Mouse (Mus musculus) neural tube, embryonic 13.5 days (tissue): ENCODE measurements around the gene Tmem161a. TPM values are rescaled to one million over a fixed set of nuclear protein-coding genes. Genes with fewer than 3 reads are reported as not detected.

Source experiments
- ATAC-seq: fragments of 200-750 bp; cut with Nextera tagmentation; 2 replicates; pipeline ENCODE4 v1.8.0; 2017; ENCODE audit warnings: low read depth, mild to moderate bottlenecking, moderate TSS enrichment, moderate library complexity
- H3K27ac ChIP-seq: fragments of 300-500 bp; sonication (generic); replicated peaks from 2 replicates; pipeline ENCODE4 v1.5.1; 2015; ENCODE audit warnings: moderate library complexity, mild to moderate bottlenecking, inconsistent platforms
- H3K27me3 ChIP-seq: fragments of 300-500 bp; sonication (generic); 2 replicates; pipeline ENCODE4 v1.6.1; 2015; ENCODE audit warnings: mild to moderate bottlenecking, inconsistent platforms
- H3K36me3 ChIP-seq: fragments of 300-500 bp; sonication (generic); 2 replicates; pipeline ENCODE4 v1.6.1; 2015; ENCODE audit warnings: mild to moderate bottlenecking, inconsistent platforms
- H3K4me1 ChIP-seq: fragments of 300-500 bp; sonication (generic); replicated peaks from 2 replicates; pipeline ENCODE4 v1.6.1; 2015; ENCODE audit warnings: inconsistent platforms
- H3K4me2 ChIP-seq: fragments of 300-500 bp; sonication (generic); 2 replicates; pipeline ENCODE4 v1.6.1; 2015; ENCODE audit warnings: inconsistent platforms, mild to moderate bottlenecking, moderate library complexity
- H3K4me3 ChIP-seq: fragments of 300-500 bp; sonication (generic); 2 replicates; pipeline ENCODE4 v1.5.1; 2015; ENCODE audit warnings: mild to moderate bottlenecking, inconsistent platforms
- H3K9ac ChIP-seq: fragments of 300-500 bp; sonication (generic); 2 replicates; pipeline ENCODE4 v1.6.1; 2015; ENCODE audit warnings: moderate library complexity, mild to moderate bottlenecking, inconsistent platforms
- H3K9me3 ChIP-seq: fragments of 300-500 bp; sonication (generic); 2 replicates; pipeline ENCODE4 v1.6.1; 2016; ENCODE audit warnings: inconsistent platforms
- WGBS: fragments of 180-500 bp; shearing (Covaris S2); methylation state at CpG from one replicate; pipeline ENCODE4 v1.1.7; 2015; 5-methylcytosine and 5-hydroxymethylcytosine counted together
- polyA plus RNA-seq: library from polyadenylated mRNA; unstranded; fragments of >200 nt; fragmentation: Nextera tagmentation; extraction: Ambion mirVana; gene quantifications from 2 replicates; pipeline ENCODE4 v1.2.1, GENCODE M21; 2015

The Tmem161a gene
- polyA plus RNA-seq, 1 experiment from 2014 or later, result 46.6 TPM

DNA sequence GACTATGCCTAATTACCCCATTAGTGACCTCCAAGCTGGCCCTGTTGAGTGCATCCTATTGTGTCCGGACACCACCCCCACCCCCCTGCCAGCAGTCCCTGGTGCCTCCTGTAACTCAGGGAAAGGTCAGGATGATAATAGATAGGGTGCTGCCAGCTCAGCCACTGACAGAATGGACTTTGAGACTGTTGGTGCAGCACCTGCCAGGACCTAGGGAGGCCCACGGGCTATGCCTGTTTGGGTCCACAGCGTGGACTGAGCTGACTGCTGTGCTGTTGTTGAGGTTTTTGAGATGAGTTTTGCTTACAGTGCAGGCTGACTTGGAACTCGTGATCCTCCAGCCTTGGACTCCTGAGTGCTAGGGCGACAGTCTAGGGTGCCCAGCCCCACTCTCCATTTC, 21.1 kb downstream of the Tmem161a start:
- no peaks in the 10 kb centered on the region for H3K27me3 ChIP-seq
- H3K27ac ChIP-seq, result no peak overlapping the region
- ATAC-seq, result no peak
- no peak overlapping the region for H3K4me2 ChIP-seq
- peaks cover 5% of the 10 kb centered on the region; the same call in 1 of the 2 replicates for H3K36me3 ChIP-seq
- 50% methylated on average over 5 of the region's 5 CpGs for WGBS
- H3K9me3 ChIP-seq, result no peaks in the 10 kb centered on the region
- no peak overlapping the region for H3K9ac ChIP-seq
- H3K4me1 ChIP-seq, result peaks cover 9% of the 10 kb centered on the region
- no peak overlapping the region for H3K4me3 ChIP-seq

DNA sequence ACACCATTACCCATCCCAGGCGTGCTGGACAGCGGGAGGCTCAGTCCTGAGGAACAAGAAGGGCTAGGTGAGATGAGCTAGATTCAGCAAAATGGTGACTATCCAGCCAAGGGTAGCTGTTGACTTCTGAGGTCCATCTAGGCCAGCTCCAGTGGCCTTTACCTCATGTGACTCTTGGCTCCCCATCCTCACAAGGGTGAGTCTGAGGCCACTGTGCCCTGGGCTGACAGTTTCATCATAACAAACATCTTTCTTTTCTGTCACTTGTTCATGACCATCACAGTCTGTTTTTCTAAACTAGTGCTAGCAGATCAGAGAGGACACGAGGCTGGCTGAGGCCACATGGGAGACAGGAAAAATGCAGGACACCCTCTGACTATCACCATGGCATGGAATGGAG, 22.0 kb downstream of the Tmem161a start:
- H3K4me2 ChIP-seq, result no peak overlapping the region
- H3K4me3 ChIP-seq, result no peak overlapping the region
- WGBS, result 76% methylated on average over 3 of the region's 3 CpGs
- H3K9me3 ChIP-seq, result no peaks in the 10 kb centered on the region
- no peak for ATAC-seq
- no peak overlapping the region for H3K27ac ChIP-seq
- peaks cover 9% of the 10 kb centered on the region for H3K4me1 ChIP-seq
- H3K36me3 ChIP-seq, result peaks cover 2% of the 10 kb centered on the region; the same call in 1 of the 2 replicates
- no peaks in the 10 kb centered on the region for H3K27me3 ChIP-seq
- H3K9ac ChIP-seq, result no peak overlapping the region

DNA sequence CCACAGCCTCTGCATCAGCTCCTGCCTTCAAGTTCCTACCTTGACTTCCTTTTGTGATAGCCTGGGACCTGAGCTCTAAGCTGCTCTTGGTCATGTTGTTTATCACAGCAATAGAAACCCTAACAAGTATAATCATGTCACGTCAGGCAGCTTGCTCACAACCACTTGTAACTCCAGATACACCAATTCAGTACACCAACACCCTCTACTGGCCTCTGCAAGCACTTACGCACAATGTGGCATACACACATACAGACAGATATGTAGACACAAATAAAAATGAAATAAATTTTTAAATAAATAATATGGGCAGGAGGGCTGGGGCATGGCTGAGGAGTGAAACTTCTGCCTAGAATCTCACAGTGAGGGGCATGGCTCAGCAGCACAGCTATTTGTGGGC, 23.6 kb downstream of the Tmem161a start:
- H3K4me3 ChIP-seq, result no peak overlapping the region
- H3K9ac ChIP-seq, result no peak overlapping the region
- peaks cover 12% of the 10 kb centered on the region for H3K4me1 ChIP-seq
- H3K27ac ChIP-seq, result no peak overlapping the region
- H3K27me3 ChIP-seq, result no peaks in the 10 kb centered on the region
- no peaks in the 10 kb centered on the region for H3K9me3 ChIP-seq
- 86% methylated on average over 2 of the region's 2 CpGs for WGBS
- ATAC-seq, result no peak
- no peak overlapping the region for H3K4me2 ChIP-seq
- H3K36me3 ChIP-seq, result 0 out of 2 replicates have a peak, but pooled peaks cover 2% of the 10 kb centered on the region

DNA sequence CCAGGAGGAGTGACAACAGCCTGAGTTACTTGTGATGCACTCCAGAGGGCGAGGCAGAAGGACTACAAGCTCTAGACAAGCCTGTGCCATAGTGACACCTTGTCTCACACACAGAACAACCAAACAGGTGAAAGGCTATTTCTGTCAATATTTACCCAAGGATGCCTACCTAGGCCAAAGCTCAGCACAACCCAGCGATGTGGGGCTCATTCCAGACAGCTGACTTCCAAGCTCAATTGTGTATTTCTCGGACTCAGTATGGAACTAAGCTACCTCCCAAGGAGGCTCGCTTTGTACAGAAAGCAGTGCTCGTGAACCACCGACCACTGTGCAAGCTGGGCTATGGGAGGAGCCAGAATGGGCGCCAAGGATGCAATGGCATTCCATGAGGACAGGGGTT, 25.4 kb downstream of the Tmem161a start:
- Histone ChIP-seq H3K27ac (no peak overlapping the region), H3K4me3 (no peak overlapping the region), H3K9me3 (no peaks in the 10 kb centered on the region), H3K4me1 (peaks cover 7% of the 10 kb centered on the region; the same call in 1 of the 2 replicates), H3K9ac (peak overlapping the region; percentile 32; the same call in 1 of the 2 replicates), H3K36me3 (0 out of 2 replicates have a peak, but pooled peaks cover 2% of the 10 kb centered on the region), H3K27me3 (no peaks in the 10 kb centered on the region), H3K4me2 (no peak overlapping the region)
- 54% methylated on average over 7 of the region's 7 CpGs for WGBS
- no peak for ATAC-seq

DNA sequence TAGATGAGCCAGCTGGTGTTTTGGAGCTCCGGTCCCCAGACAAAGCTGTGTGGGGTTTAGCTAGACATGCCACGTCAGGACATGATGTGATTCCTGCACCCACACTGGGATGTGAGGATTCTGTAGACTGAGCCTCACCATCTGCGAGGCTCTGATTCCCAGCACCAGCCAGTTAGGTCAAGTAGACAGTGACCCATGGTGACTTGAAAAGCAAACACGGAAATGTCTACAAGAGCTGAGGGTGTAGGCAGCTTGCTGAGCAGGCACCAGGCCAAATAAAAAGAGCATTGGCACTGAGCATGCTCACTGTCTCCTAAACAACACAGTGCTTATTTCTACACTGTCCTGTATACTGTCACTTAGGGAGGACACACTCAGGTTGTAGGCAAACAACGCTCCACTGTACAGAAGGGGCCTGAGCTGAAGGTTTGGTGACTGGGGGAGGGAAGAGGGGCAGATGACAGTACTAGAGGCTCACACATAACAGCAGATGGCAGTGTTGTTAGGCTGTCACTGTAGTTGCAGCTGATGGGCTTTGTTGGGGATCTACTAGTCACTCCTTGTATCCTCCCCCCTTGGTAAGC, 28.0 kb downstream of the Tmem161a start:
- no peaks in the 10 kb centered on the region for H3K9me3 ChIP-seq
- no peak overlapping the region for H3K9ac ChIP-seq
- no peak for ATAC-seq
- 77% methylated on average over 5 of the region's 5 CpGs for WGBS
- no peak overlapping the region for H3K4me2 ChIP-seq
- H3K4me3 ChIP-seq, result no peak overlapping the region
- no peak overlapping the region for H3K27ac ChIP-seq
- no peaks in the 10 kb centered on the region for H3K27me3 ChIP-seq
- no peaks in the 10 kb centered on the region for H3K36me3 ChIP-seq
- H3K4me1 ChIP-seq, result peaks cover 7% of the 10 kb centered on the region; the same call in 1 of the 2 replicates

DNA sequence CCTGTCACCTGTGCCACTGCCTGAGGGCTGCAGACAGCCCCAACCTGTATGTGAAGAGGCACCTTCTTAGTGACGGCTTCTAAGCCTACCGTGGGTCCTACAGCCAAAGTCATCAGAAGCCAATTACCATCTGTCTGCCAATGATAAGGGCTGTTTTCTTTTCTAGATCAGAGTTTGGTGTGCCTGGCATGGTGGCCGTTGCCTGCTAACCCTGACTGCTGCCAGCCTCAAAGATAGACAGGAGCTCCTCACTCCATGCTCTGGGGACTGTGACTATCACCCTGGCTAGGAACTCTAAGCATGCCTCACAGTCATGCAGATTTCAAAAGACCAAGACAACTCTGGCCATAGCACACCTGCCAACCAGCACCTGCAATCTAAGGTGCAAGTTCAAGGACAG, 29.3 kb downstream of the Tmem161a start:
- 89% methylated on average over 3 of the region's 3 CpGs for WGBS
- Histone ChIP-seq H3K4me1 (peaks cover 7% of the 10 kb centered on the region; the same call in 1 of the 2 replicates), H3K4me2 (no peak overlapping the region), H3K36me3 (no peaks in the 10 kb centered on the region), H3K27me3 (no peaks in the 10 kb centered on the region), H3K27ac (no peak overlapping the region), H3K9ac (no peak overlapping the region), H3K9me3 (no peaks in the 10 kb centered on the region), H3K4me3 (no peak overlapping the region)
- no peak for ATAC-seq

DNA sequence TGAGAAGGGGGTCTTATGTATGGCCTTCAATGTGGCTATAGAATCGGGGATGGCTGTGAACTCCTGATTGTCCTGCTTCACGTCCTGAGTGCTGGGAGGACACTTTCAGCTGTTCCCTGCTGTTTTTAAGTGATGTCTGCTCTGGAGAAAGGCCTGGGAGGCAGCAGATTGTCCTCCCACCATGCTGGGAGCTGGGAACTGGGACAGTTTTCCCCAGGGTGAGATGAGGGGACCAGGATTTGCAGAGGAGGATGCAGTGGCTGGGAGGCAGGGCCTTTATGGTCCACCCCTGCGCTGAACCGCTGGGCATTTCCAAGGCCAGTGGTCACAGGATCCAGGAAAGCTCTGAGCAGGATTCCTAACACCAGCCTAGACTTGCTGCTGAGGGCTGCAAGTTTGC, 30.9 kb downstream of the Tmem161a start:
- Histone ChIP-seq H3K9me3 (no peaks in the 10 kb centered on the region), H3K36me3 (no peaks in the 10 kb centered on the region), H3K27me3 (no peaks in the 10 kb centered on the region), H3K27ac (no peak overlapping the region), H3K4me1 (peaks cover 7% of the 10 kb centered on the region; the same call in 1 of the 2 replicates), H3K4me2 (no peak overlapping the region), H3K4me3 (no peak overlapping the region), H3K9ac (no peak overlapping the region)
- 67% methylated on average over 4 of the region's 4 CpGs for WGBS
- no peak for ATAC-seq

DNA sequence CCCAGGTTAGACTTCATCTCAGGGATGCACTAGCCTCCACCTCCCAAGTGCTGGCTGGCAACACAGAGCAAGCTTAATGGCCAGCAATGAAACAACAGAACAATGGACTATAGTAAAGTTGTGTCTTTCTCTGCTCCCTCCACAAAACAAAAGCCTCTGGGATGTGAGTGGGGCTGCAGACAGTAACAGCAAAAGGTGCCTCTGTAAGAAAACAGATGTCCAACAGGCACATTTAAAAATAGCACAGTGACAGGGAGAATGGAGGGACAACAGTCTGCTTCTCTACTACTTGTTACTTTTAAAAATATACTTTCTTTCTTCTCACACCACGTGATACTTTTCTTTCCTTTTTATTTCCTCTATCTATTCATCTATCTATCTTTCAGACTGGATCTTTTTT, 32.6 kb downstream of the Tmem161a start:
- H3K27ac ChIP-seq, result no peak overlapping the region
- no peaks in the 10 kb centered on the region for H3K9me3 ChIP-seq
- no peak for ATAC-seq
- no peaks in the 10 kb centered on the region for H3K36me3 ChIP-seq
- no peak overlapping the region for H3K4me2 ChIP-seq
- no peak overlapping the region for H3K4me3 ChIP-seq
- WGBS, result 74% methylated on average over 1 of the region's 1 CpGs
- peaks cover 1% of the 10 kb centered on the region for H3K27me3 ChIP-seq
- 0 out of 2 replicates have a peak, but pooled peaks cover 7% of the 10 kb centered on the region for H3K4me1 ChIP-seq
- no peak overlapping the region for H3K9ac ChIP-seq

DNA sequence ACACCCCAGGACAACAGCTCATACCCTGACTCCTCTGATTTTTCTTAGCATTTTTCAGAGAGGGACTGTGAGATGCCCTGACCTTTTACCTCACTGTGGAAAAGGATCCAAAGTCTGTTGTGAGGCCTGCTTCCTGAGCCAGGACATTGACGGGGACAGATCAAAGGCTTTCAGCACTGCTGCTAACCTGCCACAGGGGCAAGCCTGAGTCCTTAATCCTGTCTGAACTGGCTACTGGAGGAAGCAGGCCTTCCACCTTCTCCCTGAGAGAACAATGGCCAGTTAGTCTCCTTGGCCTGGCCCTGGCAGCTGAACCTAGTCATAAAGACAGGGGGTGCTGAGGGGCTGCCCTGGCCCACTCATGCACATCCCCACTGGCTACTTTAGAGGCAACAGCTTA, 36.0 kb downstream of the Tmem161a start:
- Histone ChIP-seq H3K4me2 (no peak overlapping the region), H3K9ac (peak overlapping the region; percentile 6; the same call in 1 of the 2 replicates), H3K9me3 (no peaks in the 10 kb centered on the region), H3K27me3 (peaks cover 17% of the 10 kb centered on the region), H3K4me1 (peaks cover 17% of the 10 kb centered on the region), H3K4me3 (no peak overlapping the region), H3K27ac (no peak overlapping the region), H3K36me3 (no peaks in the 10 kb centered on the region)
- WGBS, result 71% methylated on average over 1 of the region's 1 CpGs
- ATAC-seq, result no peak

DNA sequence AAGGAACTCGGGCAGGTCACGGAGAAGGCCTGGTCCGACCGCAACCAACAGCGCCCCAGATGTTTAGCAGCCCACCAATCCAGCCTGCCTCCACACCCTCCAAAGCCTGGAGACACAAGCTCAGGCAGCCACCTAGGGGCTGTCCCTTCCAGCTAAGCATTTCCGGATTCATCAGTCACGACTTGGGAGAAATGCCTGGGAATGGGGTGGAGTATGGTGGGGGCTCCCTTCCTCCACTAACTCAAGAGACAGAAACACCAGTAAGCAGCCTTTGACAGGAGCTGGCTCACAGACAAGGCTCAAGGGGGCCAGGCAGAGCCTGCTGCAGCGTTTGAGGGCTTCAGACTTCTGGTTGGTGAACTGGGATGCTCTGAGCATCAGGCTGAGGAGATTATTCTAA, 38.4 kb downstream of the Tmem161a start:
- Histone ChIP-seq H3K9me3 (no peaks in the 10 kb centered on the region), H3K4me3 (no peak overlapping the region), H3K36me3 (no peaks in the 10 kb centered on the region), H3K9ac (peak overlapping the region; percentile 42; the same call in 1 of the 2 replicates), H3K4me2 (peak overlapping the region; percentile 96; the same call in 1 of the 2 replicates), H3K27ac (no peak overlapping the region), H3K4me1 (peaks cover 19% of the 10 kb centered on the region), H3K27me3 (peaks cover 17% of the 10 kb centered on the region)
- 23% methylated on average over 8 of the region's 8 CpGs for WGBS
- no peak for ATAC-seq

DNA sequence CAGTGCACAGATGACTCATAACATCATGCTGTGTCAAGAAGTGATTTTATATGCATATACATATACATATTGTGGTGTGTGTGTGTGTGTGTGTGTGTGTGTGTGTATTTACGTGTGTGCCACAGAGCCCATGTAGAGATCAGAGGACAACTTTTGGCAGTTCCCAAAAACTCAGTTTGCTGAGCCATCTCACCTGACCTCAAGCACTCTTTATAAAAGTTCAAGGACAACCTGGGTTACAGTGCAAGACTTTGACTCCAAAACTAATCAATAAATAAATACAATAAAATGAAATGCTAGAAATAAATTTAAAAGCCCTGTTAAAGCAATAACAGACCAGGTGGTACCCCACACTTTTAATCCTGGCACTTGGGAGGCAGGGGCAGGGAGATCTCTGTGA, 39.1 kb downstream of the Tmem161a start:
- no peak for ATAC-seq
- 67% methylated on average over 1 of the region's 1 CpGs for WGBS
- H3K27me3 ChIP-seq, result peaks cover 17% of the 10 kb centered on the region
- peaks cover 19% of the 10 kb centered on the region for H3K4me1 ChIP-seq
- no peak overlapping the region for H3K27ac ChIP-seq
- H3K4me3 ChIP-seq, result peak overlapping the region; percentile 74
- H3K9me3 ChIP-seq, result no peaks in the 10 kb centered on the region
- peak overlapping the region; percentile 81 for H3K9ac ChIP-seq
- no peaks in the 10 kb centered on the region for H3K36me3 ChIP-seq
- H3K4me2 ChIP-seq, result peak overlapping the region; percentile 96

DNA sequence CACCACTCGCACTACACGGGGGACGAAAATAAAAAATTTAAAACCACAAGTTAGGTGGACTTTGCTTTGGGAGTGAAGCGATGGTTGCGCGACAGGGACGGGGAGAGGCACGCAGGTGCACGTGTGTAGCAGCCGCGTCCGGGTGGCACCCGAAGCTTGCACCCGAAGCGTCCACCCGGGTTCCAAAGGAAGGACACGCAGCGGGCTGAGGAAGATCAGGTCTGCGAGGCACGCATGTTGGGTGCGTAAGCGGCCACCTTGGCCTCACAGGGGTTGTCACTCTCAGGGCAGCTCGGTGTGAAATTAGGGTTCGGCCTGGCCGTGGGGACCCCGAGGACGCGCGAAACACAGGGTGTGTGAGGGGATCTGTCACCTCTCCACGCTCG, 39.6 kb downstream of the Tmem161a start:
- Histone ChIP-seq H3K9me3 (no peaks in the 10 kb centered on the region), H3K4me3 (peak overlapping the region; percentile 74), H3K4me1 (peaks cover 19% of the 10 kb centered on the region), H3K9ac (peak overlapping the region; percentile 81), H3K4me2 (peak overlapping the region; percentile 96), H3K27ac (peak overlapping the region; percentile 76), H3K27me3 (peaks cover 17% of the 10 kb centered on the region), H3K36me3 (no peaks in the 10 kb centered on the region)
- no peak for ATAC-seq
- 2% methylated on average over 31 of the region's 31 CpGs for WGBS
